Mouse (Mus musculus) monocyte, adult 59 days (primary cell): ENCODE data around the gene Lce1a2. TPM values are rescaled to one million over a fixed set of nuclear protein-coding genes. Genes with fewer than 3 reads are reported as not detected.

Experiments
- total RNA-seq, 2 experiments: library from RNA; stranded (reverse); gene quantifications; one replicate each; pipeline ENCODE4 v1.2.4; 2023

Gene Lce1a2
- total RNA-seq = not detected

GRCm38 (mm10) chr3:92670215-92670614 is at the start of gene Lce1a2:
TSS of gene Lce1a2 (minus strand) at chr3:92670315.

GRCm38 (mm10) chr3:92708974-92709373 is 38.9 kb upstream of the Lce1a2 start, which contains the start of gene Lce1e:
TSS of gene Lce1e (minus strand) at chr3:92709074.

GRCm38 (mm10) chr3:92687110-92687509 is 17.0 kb upstream of the Lce1a2 start, which contains the start of gene Lce1d:
TSS of gene Lce1d (minus strand) at chr3:92687210.

GRCm38 (mm10) chr3:92678947-92679346 is 8.8 kb upstream of the Lce1a2 start, which contains the start of gene Lce1c:
TSS of gene Lce1c (plus strand) at chr3:92679247.

GRCm38 (mm10) chr3:92656826-92657225 is 13.3 kb downstream of the Lce1a2 start, which contains the start of gene Lce1b:
TSS of gene Lce1b (minus strand) at chr3:92656926.

GRCm38 (mm10) chr3:92648207-92648606 is 21.9 kb downstream of the Lce1a2 start, which contains the start of gene Lce1a1:
TSS of gene Lce1a1 (minus strand) at chr3:92648307.

GRCm38 (mm10) chr3:92621560-92621959 is 48.6 kb downstream of the Lce1a2 start, which contains the start of gene Lce6a:
TSS of gene Lce6a (minus strand) at chr3:92621660.

Other genes starting within 250 kb of the Lce1a2 start
- gene Gm9774, start 240.9 kb downstream of the Lce1a2 start, total RNA-seq = 1 to 10 TPM in 1 of 2 experiments, under 1 TPM in 1; 0.86 to 2.0 TPM
- gene Sprr2k, start 237.7 kb downstream of the Lce1a2 start, total RNA-seq = not detected
- not detected for gene Sprr1b, start 231.5 kb downstream of the Lce1a2 start, total RNA-seq
- gene Sprr3, start 211.6 kb downstream of the Lce1a2 start, total RNA-seq = not detected
- not detected for gene Sprr1a, start 184.4 kb downstream of the Lce1a2 start, total RNA-seq
- gene Sprr4, start 169.8 kb downstream of the Lce1a2 start, total RNA-seq = not detected
- gene 2310046K23Rik, start 135.8 kb downstream of the Lce1a2 start, total RNA-seq = not detected
- gene Ivl, start 96.6 kb downstream of the Lce1a2 start, total RNA-seq = not detected
- gene Smcp, start 81.3 kb downstream of the Lce1a2 start, total RNA-seq = not detected
- gene 2210017I01Rik, start 62.8 kb downstream of the Lce1a2 start, total RNA-seq = not detected
- gene Lce6a, start 48.7 kb downstream of the Lce1a2 start, total RNA-seq = not detected
- not detected for gene Lce1a1, start 22.0 kb downstream of the Lce1a2 start, total RNA-seq
- not detected for gene Lce1b, start 13.4 kb downstream of the Lce1a2 start, total RNA-seq
- not detected for gene Lce1c, start 8.9 kb upstream of the Lce1a2 start, total RNA-seq
- not detected for gene Lce1d, start 16.9 kb upstream of the Lce1a2 start, total RNA-seq
- gene Lce1e, start 38.8 kb upstream of the Lce1a2 start, total RNA-seq = not detected
- gene Lce1f, start 50.0 kb upstream of the Lce1a2 start, total RNA-seq = not detected
- not detected for gene Gm38119, start 68.8 kb upstream of the Lce1a2 start, total RNA-seq
- not detected for gene Lce1g, start 82.0 kb upstream of the Lce1a2 start, total RNA-seq
- not detected for gene Lce1h, start 94.8 kb upstream of the Lce1a2 start, total RNA-seq
- gene Lce1i, start 108.6 kb upstream of the Lce1a2 start, total RNA-seq = not detected
- gene Lce1j, start 120.2 kb upstream of the Lce1a2 start, total RNA-seq = not detected
- not detected for gene Lce1k, start 137.6 kb upstream of the Lce1a2 start, total RNA-seq
- gene Kprp, start 156.9 kb upstream of the Lce1a2 start, total RNA-seq = not detected
- not detected for gene Lce1l, start 181.0 kb upstream of the Lce1a2 start, total RNA-seq
- not detected for gene 2310050C09Rik, start 199.9 kb upstream of the Lce1a2 start, total RNA-seq